Mouse (Mus musculus): ENCODE measurements at regions not wholly inside any gene's neighbourhood (a gene's known extent, or its start where the extent isn't known, plus 50 kb on each side); places are given as distances from the start of the nearest gene placed in this dataset.

DNA sequence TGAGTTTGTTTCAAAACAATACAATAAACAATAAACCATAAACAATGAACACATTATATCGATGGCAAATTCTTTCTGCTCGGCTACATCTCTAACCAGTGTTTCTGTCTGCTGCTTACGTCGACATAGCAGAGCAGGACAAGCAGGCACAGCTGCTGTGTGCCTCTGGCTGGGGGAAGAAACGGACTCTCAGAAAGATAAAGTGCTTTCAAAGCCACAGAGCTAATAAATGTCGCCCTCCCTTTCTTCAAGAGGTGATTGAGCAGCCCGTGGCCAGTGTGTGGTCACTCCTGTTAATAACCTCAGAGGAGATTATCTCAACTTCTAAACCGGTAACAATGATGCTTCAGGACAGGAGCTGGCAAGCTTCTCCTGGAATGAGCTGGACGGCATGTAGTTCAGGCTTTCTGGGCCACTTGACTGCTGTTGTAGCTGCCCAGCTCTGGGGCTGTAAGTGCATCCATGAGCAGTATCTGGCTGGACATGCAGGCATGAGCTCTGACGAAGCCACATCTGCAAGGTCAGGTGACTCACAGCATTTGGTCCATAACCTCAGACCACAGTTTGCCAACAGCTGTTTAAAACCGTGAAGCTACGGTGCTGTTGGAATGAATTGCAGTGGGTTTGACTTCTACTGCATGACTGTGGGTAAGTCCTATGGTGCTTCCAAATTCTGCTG is 55.6 kb downstream of the Evx1 start:
- peak; percentile 78 for DNase-seq (ENCODE audit: inconsistent ontology term)

DNA sequence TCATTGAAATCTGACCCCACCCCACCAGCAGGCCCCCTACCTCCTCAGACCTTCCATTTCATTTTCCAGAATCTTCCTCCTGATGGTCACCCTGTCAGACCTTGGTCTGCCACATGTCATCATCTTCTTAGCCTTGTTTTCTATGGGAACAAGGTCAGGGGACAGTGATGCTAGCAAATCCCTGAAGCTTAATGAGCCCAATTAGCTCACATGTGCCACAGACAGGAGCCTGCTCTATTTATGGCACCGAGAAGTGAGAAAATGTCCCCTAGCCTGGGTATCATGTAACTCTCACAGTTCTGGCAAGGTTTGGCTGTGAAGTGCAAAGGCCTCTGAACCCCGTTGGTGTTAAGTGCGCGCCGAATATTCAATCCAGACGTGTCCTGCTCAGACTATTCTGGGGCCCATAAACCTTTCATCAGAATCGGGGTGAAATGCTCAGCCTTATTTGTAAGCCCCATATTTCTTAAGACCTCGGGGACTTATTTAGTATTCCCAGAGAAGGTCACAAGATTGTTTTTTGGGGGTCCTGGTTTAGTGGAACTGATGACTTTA is 57.6 kb downstream of the Evx1 start:
- no peak for DNase-seq (ENCODE audit: inconsistent ontology term)

DNA sequence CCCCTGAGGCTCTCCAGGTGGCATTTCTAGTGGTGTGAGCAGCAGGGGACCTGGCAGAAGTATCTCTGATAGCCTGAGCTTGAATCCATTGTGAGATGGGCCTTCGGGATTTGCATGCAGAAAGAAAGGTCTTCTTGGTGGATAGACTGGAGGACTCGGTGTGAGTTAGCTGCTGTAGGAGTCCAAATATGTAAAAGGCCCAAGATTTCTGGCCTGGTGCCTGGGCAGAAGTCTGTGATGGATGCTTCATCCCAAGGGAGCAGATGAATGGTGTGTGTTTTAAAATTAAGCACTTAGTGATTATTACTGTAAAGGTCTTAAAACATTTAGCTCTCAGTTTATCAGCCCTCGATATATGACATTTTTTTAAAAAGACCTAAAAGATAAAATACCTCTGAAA is 65.8 kb downstream of the Evx1 start:
- DNase-seq (ENCODE audit: inconsistent ontology term): no peak

GRCm38 (mm10) chr6:52379588-52379987 is 66.3 kb downstream of the Evx1 start:
- DNase-seq (ENCODE audit: inconsistent ontology term): no peak

DNA sequence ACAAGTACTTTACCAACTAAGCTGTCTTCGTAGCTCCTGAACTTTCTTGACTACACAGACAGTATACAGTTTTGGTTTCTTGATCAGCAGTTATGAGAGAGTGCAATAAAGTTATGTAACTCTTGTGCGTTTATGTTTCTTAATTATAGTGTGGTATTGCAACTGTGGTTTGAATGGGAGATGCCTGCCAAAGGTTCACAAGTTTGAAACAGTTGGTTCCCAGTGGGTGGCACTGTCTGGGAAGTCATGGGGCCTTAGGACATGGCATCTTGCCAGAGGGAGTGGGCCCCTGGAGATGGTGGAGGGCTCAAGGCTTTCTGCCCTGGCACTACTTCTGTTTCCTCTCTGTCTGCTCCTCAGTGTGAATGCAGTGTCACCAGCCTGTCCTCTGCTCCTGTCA is 71.7 kb downstream of the Evx1 start:
- DNase-seq (ENCODE audit: inconsistent ontology term): no peak

DNA sequence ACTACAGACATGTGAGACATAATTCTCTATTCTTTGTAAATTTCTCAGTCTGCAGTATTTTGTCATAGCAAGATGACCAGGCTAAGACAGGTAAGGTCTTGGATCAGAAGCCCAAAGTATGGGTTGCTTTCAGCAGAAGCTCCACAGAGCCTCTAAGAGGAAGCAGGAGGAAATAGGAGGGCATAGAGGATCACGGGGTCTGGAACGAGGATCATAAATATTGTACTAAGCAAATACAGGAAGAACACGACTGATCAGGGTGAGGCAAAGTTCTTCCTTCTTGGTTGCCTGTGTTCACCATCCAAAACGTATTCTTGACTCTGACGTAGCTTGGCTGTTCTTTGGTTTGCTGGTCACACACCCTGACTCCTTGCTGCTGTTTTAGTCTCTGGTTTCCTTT is 88.1 kb downstream of the Evx1 start:
- no peak for DNase-seq (ENCODE audit: inconsistent ontology term)

GRCm38 (mm10) chr6:52409991-52410390 is 96.7 kb downstream of the Evx1 start:
- no peak for DNase-seq (ENCODE audit: inconsistent ontology term)

GRCm38 (mm10) chr6:52410711-52411110 is 97.4 kb downstream of the Evx1 start:
- no peak for DNase-seq (ENCODE audit: inconsistent ontology term)

DNA sequence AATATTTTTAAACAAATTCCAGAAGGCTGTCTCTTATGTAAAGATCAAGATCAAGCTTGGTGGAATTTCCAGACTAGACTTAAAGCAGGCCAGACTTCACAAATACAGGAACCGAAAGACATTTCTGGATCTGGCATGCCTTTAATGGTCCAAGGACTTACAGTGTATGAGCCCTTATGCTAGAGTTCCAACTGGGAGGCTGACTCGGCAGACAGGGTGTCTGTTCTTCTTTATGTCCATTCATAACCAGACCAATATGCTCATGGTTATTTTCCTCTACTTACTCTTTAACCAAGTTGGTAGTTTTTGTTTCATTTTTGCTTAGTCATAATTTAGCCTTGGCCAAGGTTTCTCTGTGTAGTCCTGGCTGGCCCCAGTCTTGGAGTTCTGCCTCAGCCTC is 98.0 kb downstream of the Evx1 start:
- DNase-seq (ENCODE audit: inconsistent ontology term): no peak

DNA sequence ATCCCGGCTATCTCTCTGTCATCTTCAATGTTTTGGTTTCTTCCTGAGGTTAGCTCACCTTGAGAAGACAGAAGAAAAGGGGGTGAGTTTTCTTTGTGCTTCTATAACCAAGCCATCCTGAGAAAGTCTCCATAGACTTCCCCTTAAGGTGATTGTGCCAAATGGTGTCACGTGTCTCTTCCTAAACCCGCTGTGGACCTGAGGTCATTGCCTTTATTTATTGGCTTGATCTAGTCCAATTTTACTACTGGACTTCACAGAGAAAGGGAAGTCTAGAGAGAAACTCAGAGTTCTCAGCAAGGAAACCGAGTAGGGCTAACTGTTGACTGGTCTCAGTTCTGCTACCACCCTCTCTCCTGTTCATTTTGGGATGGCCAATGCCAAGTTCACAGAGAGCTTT is 100.3 kb downstream of the Evx1 start:
- DNase-seq (ENCODE audit: inconsistent ontology term): no peak

- DNase-seq (ENCODE audit: inconsistent ontology term): no peak
Measured at GRCm38 (mm10) chr6:52415341-52415946, 102.1 kb downstream of the Evx1 start.

DNA sequence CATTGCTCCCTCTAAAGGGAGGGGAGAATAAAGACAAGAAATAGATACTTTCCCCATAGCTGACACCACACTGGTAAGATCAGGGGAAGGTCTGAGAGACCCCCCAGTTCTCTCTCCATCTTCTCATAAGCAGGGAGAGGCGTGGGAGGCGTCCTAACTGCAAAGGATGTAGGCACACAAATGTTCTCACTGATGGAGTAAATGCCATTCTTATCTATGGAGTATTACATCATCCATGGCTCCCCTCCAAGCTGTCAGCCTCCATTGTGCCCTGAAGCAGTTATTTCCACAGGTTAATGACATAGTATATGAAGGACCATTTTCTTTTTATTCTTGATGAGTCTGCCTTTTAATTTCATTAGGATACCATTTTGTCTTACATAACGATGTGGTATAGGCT is 103.2 kb downstream of the Evx1 start:
- DNase-seq (ENCODE audit: inconsistent ontology term): no peak

DNA sequence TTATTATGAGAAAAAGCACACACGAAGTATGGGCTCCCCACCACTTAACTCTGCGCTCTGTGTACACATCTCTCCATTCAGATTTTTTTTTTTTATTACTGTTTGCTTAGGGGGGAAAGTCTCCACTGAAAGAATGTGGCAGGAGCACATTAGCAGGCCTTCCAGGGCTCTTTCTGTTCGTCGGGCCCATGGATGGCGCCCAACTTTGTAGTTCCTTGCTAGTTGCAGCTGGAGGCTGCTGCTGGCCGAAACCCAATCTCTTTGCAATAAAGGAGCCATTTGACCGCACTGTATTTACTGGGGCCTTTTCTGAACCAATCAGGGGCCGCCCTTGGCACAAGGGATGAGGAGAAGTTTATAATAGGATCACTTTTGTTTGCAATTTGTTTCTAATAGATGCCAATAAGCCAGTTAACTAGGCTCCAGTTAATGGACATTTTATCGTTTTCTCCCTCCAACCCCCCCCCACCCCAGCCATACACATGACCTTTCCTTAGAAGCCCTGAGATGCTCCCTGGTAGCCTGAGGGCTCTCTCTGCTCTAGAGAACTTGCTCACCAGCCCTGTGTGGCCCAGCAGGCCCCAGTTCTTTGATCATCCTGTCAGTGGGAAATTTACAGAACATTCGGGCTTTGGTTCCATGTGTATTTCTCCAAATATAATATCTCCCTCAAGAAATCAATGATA is 104.3 kb downstream of the Evx1 start:
- peak; percentile 26 for DNase-seq (ENCODE audit: inconsistent ontology term)

DNA sequence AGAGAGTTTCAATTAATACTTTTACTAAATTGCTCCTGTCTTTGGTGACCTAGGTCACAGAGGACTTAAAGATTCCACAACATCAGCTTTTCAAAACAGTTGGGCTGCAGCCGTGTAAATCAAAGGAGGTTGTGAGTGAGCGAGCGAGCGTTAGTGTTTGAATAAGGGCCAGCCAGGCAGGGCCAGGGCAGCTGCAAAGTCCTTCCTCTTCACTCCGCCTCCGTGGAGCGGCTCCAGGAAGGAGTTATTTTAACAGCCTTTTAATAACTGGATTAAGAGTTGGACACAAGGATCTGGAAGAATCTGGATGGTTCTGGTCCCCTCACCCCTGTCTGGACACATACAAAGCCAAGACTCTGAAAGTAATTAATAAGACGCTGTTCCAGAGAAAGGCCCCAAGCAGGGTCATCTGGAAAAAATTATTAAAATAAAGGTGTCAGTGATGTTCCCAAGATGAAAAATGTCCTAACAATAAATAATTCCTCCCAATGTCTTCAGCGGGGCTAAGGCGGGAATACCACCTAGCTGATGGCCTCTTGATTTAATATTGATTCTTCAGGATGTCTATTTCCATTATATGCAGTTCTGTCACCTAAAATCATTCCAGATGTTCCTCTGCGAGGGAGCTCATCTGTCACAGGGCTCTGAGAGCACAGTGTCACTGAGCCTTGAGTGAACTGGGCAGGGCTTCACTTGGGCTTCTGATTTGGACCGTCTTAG is 105.3 kb downstream of the Evx1 start:
- no peak for DNase-seq (ENCODE audit: inconsistent ontology term)

DNA sequence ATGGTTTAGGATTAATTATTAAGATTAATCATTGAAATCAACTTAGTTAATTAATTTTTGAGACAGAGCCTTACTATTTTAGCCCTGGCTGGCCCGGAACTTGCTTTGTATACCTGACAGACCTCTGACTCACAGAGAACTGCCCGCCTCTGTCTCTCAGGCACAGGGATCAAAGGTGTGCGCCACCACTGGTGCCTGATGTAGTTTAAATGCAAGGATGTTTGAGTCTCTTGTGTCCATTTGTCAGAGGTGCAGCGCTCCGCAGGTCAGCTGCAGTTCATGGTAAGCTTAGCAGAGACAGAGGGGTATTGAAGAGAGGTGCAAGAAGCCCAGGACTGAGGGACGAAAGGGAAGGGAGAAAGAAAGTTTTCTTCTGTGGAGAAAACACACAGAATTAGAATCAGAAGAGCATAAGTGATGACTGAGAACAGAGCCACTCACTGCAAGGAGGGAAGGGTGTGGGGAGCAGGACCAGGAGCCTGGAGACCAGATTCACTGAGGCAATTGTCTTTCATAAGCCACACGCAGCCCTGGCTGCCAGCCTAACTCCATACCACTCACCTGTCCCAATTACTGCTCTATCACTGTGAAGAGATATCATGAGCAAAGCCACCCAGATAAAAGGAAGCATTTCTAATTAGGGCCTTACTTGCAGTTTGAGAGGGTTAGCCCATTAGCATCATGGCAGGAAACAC is 107.1 kb downstream of the Evx1 start:
- no peak for DNase-seq (ENCODE audit: inconsistent ontology term)

GRCm38 (mm10) chr6:52421771-52422170 is 108.5 kb downstream of the Evx1 start:
- no peak for DNase-seq (ENCODE audit: inconsistent ontology term)

DNA sequence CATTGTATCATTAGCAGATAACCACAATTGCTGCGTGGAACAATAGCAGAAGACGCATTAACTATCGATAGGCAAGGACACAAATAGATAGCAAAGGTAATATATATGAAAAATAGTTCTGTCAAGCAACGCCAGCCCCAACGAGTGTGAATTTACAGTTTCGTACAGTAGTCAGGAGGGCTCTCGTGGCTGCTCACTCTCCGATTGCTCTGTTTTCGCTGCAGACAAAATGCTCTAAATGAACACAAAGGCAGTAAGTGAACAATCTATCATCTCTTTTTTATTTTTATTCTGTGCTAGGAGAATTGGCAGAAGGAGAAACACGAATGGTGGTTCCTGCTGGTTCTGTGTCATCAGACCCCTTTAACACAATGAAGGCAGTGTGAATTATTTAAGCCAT is 109.4 kb downstream of the Evx1 start:
- no peak for DNase-seq (ENCODE audit: inconsistent ontology term)

DNA sequence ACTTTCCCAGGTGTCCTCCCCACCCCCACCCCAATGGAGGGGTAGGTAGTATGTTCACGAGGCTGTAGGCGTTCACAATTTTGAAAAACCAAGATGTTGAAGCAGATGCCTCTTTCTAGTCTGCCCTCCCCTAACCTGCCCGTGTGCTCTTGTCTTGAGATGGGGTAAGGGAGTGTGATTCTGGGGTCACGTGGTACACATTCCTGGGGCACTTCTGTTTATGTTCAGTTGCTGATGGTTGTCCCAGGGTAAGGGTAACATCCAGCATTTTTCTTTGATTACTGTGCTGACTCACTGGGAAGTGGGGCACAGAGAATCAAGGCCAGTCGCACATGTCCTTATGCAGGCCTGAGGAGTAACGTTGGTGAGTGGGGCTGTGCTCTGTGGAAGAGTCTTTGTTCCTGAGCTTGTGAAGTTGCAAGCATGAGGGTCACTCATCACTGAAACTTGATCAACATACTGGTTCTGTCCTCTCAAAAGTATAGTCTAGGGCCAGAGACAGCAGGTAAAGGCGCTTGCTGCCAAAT is 110.3 kb downstream of the Evx1 start:
- DNase-seq (ENCODE audit: inconsistent ontology term): no peak

GRCm38 (mm10) chr6:52424440-52424839 is 111.1 kb downstream of the Evx1 start:
- no peak for DNase-seq (ENCODE audit: inconsistent ontology term)

DNA sequence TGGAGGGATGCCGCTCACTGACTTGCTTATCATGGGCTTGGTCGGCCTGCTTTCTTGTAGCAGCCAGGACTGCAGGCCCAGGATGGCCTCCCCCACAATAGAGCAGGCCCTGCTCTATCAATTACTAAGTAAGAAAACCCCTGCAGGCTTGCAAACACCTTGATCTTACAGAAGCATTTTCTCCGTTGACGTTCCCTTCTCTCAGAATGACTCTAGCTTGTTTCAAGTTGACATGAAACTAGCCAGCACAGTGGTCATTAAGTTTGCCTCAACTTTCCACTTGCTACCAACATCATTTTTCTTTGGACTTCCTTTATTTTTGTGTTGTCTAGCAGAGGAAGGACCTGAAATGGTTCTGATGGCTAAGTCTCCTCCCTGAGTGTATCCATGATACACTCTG is 111.8 kb downstream of the Evx1 start:
- no peak for DNase-seq (ENCODE audit: inconsistent ontology term)

DNA sequence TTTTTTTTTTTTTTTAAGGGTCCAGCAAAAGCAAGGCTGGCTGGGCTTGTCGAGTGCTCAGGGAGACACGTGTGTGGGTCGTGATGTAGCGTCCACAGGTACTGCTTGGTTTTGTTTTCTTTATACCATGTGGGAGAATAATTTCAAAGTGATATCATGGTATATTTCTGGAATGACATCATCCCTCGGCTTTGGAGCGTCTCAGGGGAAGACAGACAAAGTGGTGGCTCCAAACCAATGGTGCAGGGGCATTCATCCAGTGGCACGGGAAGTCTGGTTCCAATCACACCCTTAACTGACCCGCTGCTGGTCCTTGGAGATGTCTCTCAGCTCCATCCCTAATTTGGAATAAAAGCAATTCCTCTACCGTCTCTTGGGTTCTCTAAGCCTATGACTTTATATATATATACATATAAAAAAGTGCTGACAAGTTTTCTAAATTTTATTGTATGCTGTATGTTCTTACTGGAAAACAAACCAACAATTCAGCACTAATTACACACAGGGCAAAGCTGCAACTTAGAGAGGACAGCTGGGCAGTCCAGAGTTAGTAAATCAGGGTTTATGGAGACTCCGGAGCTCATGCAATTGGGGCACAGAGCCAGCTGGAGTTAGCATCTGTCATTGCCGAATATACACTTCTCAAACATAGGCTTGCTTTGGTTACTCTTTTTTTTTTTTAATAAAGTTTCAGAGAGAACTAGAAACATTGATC is 115.3 kb downstream of the Evx1 start:
- no peak for DNase-seq (ENCODE audit: inconsistent ontology term)

All from Muller cell, postnatal 12 days (primary cell).